Mouse (Mus musculus) layer of hippocampus, adult 9-11 months (tissue): Measurements from ENCODE around the gene Cubn.
A peak's percentile ranks its signal among the peaks of the same experiment; 100 is the strongest.

Experiments used
- DNase-seq: peaks from one replicate; pipeline ENCODE4 v3.0.0; 2022

Gene Cubn

DNA sequence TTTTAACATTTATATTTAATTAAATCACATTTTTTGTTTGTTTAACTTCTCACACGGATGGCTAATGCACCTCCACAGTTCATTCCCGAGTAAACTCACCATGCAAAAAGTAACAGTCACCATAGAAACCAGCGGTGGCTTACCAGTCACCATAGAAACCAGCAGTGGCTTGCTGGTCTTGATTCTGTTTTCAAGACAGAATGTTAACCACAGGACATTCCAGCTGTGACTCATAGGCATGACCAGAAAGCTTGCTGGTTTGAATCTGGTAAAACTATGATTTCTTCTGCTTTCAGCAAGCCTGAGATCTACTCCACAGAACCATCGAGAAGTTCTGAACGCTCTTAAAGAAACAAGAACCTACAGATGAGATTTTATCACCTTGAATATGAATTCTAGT, 84.3 kb downstream of the Cubn start:
- DNase-seq, result no peak

GRCm38 (mm10) chr2:13404986-13405678, 86.5 kb downstream of the Cubn start:
- DNase-seq, result no peak

DNA sequence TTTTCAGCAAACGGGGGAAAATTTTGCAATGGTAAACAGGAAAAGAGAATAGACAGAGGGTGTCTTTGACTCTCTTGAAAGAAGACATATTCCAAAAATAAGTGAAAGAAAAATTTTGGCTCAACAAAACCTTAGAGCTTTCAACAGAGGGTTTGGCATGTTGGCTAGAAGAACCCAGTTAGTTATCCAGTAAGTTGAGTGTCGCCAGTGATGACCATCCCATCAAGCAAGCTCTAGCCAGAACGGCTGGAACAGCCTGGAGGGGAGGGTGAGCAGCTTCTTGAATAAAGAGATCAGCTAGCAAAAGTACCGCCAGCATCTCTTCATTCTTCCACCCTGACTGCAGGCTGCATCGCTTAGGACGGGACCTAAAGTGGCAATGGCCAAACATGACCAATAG, 90.8 kb downstream of the Cubn start:
- no peak for DNase-seq

- no peak for DNase-seq
Observed at GRCm38 (mm10) chr2:13399480-13400072, 92.0 kb downstream of the Cubn start.

- no peak for DNase-seq
Observed at GRCm38 (mm10) chr2:13398955-13399354, 92.7 kb downstream of the Cubn start.

GRCm38 (mm10) chr2:13398551-13398950, 93.1 kb downstream of the Cubn start:
- no peak for DNase-seq

- DNase-seq, result no peak
Observed at GRCm38 (mm10) chr2:13396124-13396540, 95.5 kb downstream of the Cubn start.

DNA sequence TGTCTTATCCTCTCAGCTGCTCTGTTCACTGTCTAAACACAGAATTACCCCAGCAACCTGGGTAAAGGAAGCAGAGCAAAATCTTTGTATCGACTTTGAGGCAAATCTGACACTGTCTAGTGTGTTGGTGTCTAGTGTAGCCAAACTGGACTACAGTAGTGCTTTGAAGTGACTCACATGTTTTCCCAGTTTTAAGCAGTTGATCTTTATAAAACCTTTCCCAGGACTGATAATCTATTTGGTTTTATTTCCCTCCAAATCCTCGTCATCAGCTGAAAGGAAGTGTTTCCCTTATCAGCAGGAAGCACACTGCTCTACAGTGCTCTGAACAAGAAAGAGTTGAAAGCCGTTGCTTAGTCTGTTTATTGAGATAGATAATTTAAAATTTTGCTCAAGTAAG, 100.6 kb downstream of the Cubn start:
- no peak for DNase-seq

DNA sequence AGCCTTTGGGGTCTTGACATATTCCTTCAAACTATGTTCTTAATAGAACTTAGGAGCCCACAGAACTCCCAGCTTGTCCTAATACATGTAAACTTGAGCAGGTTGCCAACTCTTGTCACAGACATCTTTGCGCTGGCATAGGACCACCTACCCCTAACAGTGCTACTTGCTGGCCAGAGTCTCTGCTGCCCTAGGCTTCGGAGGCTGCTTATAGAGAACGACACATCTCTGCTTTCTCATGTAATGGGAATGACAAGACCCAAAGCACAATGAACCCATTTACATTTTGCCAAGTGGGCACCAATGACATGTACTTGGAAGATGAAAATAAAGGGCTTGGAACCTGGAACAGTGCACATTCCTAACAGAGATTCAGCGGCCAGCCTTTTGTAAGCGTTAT, 105.0 kb downstream of the Cubn start:
- no peak for DNase-seq

DNA sequence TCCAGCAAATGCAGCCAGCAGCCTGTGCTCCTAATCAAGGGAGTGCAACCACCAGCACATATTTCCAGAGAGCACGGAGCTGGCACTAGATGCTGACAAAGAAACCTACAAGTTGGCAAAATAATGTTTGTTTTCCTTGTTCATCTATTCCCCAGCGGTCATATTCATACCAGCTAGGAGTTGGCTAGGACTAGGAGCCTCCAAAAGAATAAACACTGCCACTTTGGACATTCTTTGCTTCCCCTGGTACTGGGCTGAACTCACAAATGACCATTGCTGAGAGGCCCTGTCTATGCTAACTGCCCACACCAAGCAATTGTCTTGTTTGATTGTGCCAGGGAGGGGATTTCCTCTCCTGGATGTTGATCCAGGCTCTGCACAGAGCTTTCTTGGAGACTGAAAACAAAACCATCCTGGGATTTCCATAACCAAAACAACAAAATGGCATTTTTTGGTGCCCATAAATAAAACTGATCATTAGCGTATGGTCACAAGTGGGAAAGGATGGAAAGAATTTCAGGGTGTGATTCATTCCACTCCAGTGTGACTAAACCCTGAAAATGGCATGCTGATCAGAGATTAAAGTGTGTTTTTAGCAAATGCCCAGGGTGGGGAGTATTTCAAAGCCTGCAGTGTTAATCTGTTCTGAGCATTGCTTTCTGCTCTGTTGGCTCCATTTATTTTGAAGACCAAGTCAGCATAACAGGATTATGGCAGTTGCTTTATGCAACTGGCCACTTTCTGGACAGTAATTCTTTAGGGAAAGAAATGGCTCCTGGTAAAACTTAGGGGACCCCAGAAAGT, 105.9 kb downstream of the Cubn start:
- DNase-seq, result no peak

DNA sequence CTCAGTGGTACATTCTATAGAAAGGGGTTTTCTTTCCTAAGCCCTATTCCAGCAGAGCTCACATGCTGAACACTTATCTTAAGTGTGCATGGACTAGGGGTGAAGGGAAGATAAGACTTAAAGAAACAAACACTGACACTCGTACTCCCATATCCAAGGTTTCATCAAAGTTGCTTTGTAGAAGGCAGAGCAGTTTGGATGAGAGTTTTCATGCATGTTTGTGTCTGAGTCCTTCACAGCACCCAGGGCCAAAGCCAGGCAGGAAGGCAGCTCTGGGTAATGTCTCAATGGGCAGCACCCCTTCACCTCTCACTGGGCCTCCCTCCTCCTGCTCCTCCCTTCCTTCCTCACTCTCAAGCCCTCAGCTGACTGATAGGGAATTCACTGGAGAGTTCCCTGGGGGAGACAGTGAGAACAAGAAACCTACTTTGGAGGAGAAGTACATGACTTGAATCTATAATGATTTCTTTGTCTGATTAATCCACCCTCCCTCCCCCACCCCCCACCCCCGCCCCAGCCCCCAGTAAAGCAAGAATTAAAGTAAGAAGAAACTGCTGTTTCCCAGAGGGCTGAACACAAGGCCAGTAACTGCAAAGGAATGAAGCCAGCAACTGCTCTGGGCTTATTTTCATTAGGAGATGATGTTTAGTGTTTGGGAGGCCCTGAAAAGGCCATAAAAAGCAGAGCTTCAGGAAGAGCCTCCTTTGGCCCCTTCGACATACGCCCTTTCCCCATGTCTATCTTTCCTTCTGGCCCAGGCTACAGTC, 106.7 kb downstream of the Cubn start:
- no peak for DNase-seq

DNA sequence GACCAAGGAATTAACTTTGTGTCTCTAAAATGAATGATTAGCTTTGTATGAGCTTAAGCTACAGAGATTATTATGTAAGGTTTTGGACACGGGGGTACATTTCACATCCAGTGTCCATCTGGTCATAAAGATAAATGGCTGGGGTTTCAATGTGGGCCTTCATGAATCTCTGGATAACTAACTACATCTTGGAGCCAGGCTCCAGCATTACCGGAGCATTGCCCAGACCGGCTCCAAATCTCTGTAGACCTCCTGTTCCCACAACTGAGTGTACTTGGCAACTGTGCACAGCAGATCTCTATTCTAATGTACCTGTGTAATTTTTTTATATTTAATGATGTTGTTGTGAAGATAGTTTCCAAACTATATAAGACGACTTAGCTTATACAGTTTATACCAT, 115.4 kb downstream of the Cubn start:
- no peak for DNase-seq

DNA sequence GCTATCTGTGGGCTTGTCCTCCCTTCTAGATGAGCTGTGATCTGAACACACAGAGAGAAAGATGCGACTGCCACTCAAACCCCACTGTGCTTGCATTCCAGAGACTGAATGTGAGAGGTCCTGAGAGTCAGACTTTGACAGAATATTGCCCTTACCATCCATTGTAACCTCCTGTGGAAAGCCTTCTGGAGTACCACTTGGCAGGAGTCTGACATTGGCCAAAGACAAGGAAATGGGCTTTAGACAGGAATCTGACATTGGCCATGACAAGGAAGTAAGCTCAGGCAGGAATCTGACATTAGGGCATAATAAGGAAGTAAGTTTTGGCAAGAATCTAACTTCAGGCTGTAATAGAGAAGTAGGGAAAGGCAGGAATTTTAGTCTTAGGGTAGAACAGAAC, 118.3 kb downstream of the Cubn start:
- no peak for DNase-seq

DNA sequence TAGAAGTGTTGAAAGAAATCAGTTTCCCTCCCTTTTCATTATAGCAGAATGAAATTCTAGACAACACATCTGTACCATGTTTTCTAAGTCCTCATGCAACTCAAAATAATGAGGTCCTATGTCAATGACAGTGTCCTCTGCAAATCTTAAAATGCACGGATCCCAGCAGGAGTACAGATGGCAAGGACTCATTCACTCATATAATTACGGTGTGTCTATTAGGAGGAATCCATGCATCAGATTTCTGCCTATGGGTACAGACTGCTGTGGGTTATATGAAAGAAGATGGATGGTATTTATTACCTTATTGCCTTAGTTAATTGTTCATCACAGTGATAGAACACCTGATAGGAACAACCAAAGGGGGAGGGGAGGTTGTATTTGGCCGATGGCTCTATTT, 118.8 kb downstream of the Cubn start:
- no peak for DNase-seq

DNA sequence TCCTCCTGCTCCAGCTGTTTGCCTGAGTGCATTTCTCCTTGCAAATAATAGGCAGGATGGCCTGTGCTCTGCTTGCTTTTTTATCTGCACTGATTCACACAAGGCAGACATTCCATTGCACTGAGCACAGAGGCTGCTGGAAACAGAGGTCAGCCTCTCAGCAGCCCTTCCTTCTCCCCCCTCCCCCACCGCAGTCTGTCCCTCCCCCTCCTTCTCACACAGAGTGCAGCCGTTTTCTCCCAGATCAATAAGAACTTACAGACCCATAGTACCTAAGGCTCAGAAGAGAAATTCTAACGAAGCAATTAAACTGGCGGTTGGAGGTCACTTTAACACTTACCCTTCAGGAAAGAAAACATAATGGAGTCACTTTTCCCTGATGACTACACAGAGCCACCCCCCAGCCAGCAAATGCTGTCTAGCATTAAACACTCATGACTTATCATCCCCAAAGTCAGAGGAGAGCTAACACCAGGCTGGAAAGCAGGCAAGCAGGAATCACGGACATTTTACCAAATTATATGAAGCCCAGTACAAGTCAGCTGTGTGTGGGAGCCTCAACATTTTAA, 119.3 kb downstream of the Cubn start:
- DNase-seq, result no peak

DNA sequence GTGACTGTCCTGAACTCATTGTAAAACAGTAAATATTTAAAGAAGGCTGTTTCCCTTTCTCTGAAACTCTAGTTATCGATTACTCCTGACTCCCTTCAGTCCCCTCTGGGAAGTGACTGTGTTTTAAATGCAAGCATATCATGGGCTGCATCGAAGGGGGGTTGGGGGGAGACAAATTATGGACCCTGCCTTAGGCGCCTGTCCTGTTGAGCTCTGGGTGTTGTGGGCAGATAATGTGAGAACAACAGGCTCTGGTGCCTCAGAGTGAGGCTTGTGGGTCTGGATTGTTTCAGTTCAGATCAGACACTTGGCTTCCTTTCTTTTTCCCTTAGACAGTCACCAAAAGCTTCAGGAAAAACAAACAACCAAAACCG, 119.8 kb downstream of the Cubn start:
- DNase-seq, result no peak

DNA sequence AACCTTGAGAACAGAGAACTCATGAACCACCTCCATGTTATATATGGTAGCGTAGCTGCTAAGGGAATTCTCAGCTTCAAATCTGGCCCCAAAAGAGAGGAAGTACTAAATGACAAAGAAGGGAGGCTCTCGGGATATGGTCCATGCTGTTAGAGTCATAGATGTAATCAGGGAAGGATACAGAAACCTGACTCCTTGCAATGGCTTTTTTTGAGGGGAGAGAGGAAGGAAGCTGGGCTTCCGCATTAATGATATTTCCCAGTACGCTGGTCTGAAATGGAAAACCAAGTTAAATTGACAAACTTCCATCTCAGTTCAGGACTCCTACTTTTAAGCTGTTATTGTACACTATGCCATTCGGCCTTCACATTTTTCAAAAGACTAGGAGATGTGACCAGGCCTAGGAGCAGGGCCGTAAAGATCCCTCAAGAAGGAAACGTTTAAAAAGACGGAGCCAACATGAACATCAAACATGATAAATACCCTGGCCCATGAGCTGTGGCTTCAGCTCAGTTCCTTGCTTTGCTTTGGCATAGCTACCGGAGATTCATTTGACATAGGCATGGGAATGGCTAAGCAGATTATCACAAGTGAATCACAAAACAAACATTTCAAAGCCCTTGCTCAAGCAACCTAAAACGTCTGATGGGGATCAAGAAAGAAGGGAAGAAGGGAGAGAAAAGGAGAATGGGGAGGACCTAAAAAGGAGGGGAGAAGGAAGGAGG, 120.4 kb downstream of the Cubn start:
- DNase-seq, result no peak

DNA sequence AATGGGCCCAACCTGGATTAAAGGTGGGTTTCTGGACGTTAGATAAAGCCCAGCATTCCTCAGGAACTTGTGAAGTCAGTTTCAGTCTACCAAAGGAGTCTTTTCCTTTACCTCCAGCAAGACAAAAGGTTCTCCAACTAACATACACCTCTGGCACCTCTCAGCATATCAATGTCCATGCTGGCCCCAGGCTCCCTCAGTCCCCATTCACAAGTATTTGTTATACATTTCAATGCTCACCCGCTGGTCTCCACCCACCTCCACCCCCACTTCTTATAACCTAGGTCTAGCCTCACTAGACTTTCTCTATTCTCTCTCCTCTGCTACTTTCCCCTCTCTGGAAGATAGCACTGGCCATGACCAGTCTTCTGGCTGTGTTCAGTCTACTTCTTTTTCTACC, 121.1 kb downstream of the Cubn start:
- no peak for DNase-seq

DNA sequence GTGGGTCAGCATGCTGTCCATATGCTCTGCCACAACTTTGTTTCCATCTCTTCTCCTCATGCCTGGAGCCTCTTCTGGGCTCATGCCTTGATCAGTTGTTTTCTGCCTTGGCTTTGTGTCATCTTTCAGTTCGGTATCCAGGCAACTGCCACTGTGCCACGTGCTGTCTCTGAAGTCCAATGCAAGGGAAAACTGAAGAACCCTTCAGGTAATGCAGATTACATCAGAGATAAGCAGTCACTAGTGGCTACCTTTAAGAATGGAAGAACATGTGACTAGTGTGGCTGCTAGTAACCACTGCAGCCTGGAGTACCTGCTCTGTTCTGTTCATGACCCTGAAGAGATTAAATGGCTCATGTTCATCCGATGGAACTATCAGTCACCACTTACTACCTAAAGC, 123.1 kb downstream of the Cubn start:
- DNase-seq, result no peak

DNA sequence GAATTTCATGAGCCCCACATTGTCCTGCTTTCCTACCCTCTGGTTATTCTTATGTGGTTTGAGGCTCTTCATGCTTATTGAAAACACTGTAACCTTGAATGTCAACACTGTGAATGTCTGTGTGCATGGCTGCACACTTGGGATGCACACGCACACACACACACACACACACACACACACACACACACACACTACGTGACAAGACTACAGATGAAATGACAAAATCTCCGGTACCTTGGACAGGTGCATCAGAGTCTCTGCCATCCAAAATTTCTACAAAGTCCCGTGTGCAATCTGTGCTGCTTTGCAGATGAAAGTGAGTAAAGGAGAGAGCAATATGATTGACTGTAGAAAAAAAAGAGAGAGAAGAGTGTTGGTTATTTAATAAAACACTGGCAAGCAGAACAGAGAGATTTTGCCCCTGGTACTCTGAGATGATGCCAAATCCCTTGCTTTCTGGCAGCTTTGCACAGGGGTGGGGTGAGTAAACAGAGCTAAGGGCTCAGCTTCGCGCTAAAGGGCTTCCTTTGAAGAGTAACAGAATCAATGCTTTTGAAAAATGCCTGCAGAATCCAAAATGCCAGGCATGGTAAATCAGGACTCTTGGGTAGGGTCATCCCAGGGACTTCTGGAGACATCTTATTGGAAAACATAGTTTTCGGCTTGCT, 133.6 kb downstream of the Cubn start:
- DNase-seq, result peak; percentile 2

DNA sequence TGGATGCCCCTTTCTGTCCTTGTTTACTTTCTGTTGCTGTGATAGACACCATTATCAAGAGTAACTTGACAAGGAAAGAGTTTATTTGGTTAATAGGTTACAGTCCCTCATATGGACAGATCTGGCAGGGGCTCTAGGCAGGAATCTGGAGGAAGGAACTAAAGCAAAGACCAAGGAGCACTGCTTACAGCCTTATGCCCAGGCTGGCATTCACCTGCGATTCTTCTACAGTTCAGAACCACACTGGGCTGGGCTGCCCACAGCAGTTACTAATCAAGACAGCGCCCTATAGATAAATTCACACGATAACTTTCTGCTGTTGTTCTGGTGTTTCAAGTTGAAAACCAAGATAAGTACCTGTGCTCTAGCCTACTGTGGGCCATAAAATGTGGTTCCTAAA, 138.8 kb downstream of the Cubn start:
- DNase-seq, result no peak
